Mouse (Mus musculus): ENCODE measurements around the gene Adtrp. TPM values are rescaled to one million over a fixed set of nuclear protein-coding genes. Genes with fewer than 3 reads are reported as not detected.

The Adtrp gene
- polyA plus RNA-seq, 1 experiment from 2014 or later = not detected

DNA sequence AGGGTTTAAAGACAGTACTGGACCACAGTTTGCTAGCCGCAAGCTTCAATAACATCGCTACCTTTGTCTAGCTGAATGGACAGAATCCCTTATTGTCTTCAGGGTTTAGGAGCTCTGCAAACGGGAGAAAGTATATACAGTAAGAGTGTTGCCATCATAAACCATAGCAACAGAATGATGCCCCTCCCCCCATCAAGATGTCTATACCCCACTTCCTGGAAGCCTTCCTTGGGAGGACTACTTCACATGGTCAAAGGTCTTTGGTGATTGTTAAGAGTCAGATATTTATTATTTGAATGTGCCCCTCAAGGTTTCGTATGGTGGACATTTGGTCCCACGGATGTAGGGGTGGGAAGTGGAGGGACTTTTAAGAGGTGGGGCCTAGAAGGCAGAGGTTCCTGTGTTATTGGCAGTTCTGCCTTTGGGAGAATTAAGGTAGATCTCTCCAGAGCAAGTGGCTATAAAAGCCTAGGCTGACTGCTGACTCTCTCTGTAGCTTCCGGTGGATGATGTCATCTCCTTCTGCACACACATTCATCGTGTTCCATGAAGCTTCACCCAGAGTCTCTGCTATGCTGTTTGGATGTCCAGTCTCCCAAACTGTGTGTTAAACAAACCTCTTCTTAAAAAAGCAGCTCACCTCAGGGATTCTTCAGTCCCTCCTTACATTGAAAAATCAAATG lies 42.2 kb downstream of the Adtrp start:
- no peak for ATAC-seq (ENCODE audit: low FRiP score)
- H3K9me3 ChIP-seq (ENCODE audit: control insufficient read depth, low read length) = no peaks in the 10 kb centered on the region
- 92% methylated on average over 7 of the region's 7 CpGs for WGBS

DNA sequence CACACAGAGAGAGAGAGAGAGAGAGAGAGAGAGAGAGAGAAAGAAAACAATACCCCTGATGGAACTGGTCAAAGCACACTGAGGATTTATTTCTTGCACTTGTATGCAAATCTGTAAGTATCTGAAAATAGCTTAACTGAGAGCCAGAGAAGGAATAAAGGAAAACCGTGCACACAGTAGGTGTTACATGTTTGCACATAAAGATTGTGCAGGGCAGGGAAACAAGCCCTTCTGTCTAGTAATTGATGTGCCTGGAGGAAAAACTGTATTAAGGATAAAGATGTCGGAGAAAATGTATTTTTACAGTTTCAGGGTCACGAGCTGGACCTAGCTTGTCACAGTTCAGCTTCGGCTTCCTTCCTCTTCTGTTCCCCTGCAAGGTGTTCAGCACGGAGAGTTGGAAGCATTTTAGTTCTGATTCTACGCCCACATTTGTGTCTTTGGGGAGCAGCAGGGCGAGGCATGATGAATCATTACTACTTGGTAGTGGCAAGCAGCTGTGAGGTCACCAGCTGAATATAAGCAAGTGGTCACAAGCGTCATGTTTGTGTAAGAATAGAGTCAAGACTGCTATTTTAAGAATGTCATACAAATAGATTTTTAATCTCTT lies 43.7 kb downstream of the Adtrp start:
- ATAC-seq (ENCODE audit: low FRiP score) (no peak), DNase-seq (ENCODE audit: low spot score, missing footprints) (no peak)
- Histone ChIP-seq H3K27ac (ENCODE audit: low read depth, low read length) (no peak overlapping the region), H3K27me3 (ENCODE audit: control insufficient read depth, insufficient read depth, low read length) (no peaks in the 10 kb centered on the region), H3K9me3 (ENCODE audit: control insufficient read depth, low read length) (no peaks in the 10 kb centered on the region), H3K4me3 (ENCODE audit: low read depth, low read length) (no peak overlapping the region), H3K4me1 (ENCODE audit: control insufficient read depth, insufficient read depth, low read length) (peaks cover 17% of the 10 kb centered on the region), H3K4me2 (no peak overlapping the region), H3K36me3 (ENCODE audit: control insufficient read depth, insufficient read depth, low read length) (no peaks in the 10 kb centered on the region), H3K9ac (ENCODE audit: low read length) (no peak overlapping the region)
- 92% methylated on average over 8 of the region's 8 CpGs for WGBS

More for the DNA sequence above, 42.2 kb downstream of the Adtrp start:
- Histone ChIP-seq H3K27me3 (ENCODE audit: control insufficient read depth, insufficient read depth, low read length) (no peaks in the 10 kb centered on the region), H3K4me3 (ENCODE audit: low read depth, low read length) (no peak overlapping the region), H3K27ac (ENCODE audit: low read depth, low read length) (no peak overlapping the region), H3K9ac (ENCODE audit: low read length) (no peak overlapping the region), H3K36me3 (ENCODE audit: control insufficient read depth, insufficient read depth, low read length) (no peaks in the 10 kb centered on the region), H3K4me2 (no peak overlapping the region), H3K4me1 (ENCODE audit: control insufficient read depth, insufficient read depth, low read length) (peaks cover 17% of the 10 kb centered on the region)
- DNase-seq (ENCODE audit: low spot score, missing footprints) = no peak

DNA sequence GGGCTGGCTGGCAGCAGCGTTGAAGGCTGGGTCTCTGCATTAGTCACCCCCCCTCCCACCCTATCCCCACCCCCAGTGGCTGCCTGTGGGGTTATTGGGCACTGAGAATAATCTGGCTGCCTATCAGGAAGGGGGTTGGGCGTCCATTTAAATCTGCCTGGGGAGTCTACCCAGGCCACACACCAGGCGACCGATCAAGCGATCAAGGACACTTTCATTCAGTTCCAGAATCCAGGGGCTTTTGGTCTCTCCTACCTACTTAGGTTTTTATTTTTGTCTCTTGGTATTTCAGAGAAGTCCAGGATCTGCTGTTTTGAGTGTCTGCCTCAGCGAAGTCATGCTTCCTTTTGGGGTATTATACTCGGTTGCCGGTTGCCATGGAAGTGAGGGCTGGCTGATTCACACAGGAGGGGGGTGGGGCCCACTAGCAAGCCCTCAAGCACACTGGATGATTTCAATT lies 46.3 kb downstream of the Adtrp start:
- DNase-seq (ENCODE audit: low spot score, missing footprints) (peak; percentile 94), ATAC-seq (ENCODE audit: low FRiP score) (peak; percentile 95)
- Histone ChIP-seq H3K36me3 (ENCODE audit: control insufficient read depth, insufficient read depth, low read length) (no peaks in the 10 kb centered on the region), H3K4me1 (ENCODE audit: control insufficient read depth, insufficient read depth, low read length) (peaks cover 17% of the 10 kb centered on the region), H3K4me3 (ENCODE audit: low read depth, low read length) (peak overlapping the region; percentile 21), H3K27me3 (ENCODE audit: control insufficient read depth, insufficient read depth, low read length) (no peaks in the 10 kb centered on the region), H3K9me3 (ENCODE audit: control insufficient read depth, low read length) (no peaks in the 10 kb centered on the region), H3K9ac (ENCODE audit: low read length) (peak overlapping the region; percentile 16; the same call in 1 of the 2 replicates), H3K27ac (ENCODE audit: low read depth, low read length) (peak overlapping the region; percentile 57), H3K4me2 (peak overlapping the region; percentile 45)
- 2% methylated on average over 8 of the region's 8 CpGs for WGBS

DNA sequence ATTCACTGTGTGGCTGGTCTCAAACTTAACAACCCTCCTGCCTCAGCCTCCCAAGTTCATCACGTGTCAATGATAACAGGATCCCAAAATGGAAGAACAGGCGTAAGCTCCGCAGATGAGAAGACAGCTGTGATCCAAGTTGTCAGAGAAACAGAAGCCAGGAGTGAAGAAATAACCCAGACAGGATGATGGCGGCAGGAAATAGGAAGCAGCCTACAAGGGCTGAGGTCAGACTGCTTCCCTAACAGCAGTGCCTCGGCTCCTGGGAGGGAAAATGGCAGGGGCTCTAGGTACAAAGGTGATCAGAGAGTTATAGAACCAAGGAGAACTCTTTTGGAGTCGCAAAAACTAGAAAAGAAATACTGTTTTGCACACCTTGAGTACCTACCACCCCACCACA lies 54.6 kb downstream of the Adtrp start:
- DNase-seq (ENCODE audit: low spot score, missing footprints) (no peak), ATAC-seq (ENCODE audit: low FRiP score) (no peak)
- Histone ChIP-seq H3K36me3 (ENCODE audit: control insufficient read depth, insufficient read depth, low read length) (no peaks in the 10 kb centered on the region), H3K4me1 (ENCODE audit: control insufficient read depth, insufficient read depth, low read length) (no peaks in the 10 kb centered on the region), H3K9me3 (ENCODE audit: control insufficient read depth, low read length) (no peaks in the 10 kb centered on the region), H3K4me3 (ENCODE audit: low read depth, low read length) (no peak overlapping the region), H3K27me3 (ENCODE audit: control insufficient read depth, insufficient read depth, low read length) (no peaks in the 10 kb centered on the region), H3K9ac (ENCODE audit: low read length) (no peak overlapping the region), H3K27ac (ENCODE audit: low read depth, low read length) (no peak overlapping the region), H3K4me2 (no peak overlapping the region)
- 86% methylated on average over 6 of the region's 6 CpGs for WGBS

DNA sequence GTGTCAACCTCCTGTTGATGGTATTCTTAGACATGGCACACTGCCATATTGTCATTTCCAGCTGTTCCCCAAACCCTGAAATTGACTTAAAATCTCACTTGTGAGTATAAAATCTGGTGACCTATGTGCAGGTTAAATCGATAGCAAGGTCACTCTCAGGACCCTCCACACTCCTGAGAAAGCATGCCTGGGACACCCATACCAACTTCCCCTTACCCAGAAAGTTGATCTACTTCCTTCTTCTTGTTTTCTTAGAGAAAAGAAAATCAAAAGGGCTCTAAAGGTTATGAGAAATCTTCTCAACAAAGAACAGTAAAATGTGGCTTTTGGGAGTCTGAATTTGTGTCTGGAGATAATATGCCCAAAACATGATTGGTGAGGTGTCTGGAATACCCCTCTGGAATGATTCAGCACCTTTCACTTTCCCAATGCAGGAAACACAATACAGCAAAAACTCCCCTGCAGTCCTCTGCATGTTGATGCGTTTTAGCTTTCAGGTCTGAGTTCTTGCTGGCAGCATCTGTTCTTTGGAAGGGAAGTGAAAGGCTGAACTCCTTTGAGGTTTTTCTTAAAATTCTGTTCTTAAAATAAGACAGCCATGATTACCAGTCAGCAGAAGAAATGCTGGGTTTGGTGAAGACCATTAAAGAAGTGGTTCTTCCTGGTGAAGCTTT lies 59.5 kb downstream of the Adtrp start:
- H3K36me3 ChIP-seq (ENCODE audit: control insufficient read depth, insufficient read depth, low read length) = no peaks in the 10 kb centered on the region
- no peak overlapping the region for H3K4me2 ChIP-seq
- H3K9ac ChIP-seq (ENCODE audit: low read length) = no peak overlapping the region
- no peaks in the 10 kb centered on the region for H3K4me1 ChIP-seq (ENCODE audit: control insufficient read depth, insufficient read depth, low read length)
- ATAC-seq (ENCODE audit: low FRiP score) (no peak), DNase-seq (ENCODE audit: low spot score, missing footprints) (peak; percentile 67)
- no peaks in the 10 kb centered on the region for H3K9me3 ChIP-seq (ENCODE audit: control insufficient read depth, low read length)
- H3K27ac ChIP-seq (ENCODE audit: low read depth, low read length) = no peak overlapping the region
- WGBS = 89% methylated on average over 2 of the region's 2 CpGs
- H3K27me3 ChIP-seq (ENCODE audit: control insufficient read depth, insufficient read depth, low read length) = no peaks in the 10 kb centered on the region
- H3K4me3 ChIP-seq (ENCODE audit: low read depth, low read length) = no peak overlapping the region

DNA sequence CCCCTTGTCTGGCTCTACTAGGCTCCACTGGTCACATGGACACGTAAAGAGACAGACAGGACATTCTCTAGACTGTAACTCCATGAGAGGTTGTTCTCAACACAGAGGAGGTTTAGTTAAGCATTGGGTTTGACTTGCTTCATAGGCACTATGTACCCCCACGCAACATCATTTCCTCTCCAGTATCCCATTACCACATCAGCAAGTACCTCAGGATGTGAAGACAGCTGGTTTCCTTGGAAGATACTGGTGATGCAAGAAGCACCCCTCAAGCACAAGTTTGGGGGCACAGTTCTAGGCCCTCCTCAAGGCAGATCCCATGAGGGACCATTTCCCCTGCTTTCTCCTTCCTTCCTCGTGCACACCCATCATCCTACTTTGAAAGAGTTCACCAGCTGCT lies 60.8 kb downstream of the Adtrp start:
- ATAC-seq (ENCODE audit: low FRiP score) (no peak), DNase-seq (ENCODE audit: low spot score, missing footprints) (no peak)
- no peak overlapping the region for H3K9ac ChIP-seq (ENCODE audit: low read length)
- H3K36me3 ChIP-seq (ENCODE audit: control insufficient read depth, insufficient read depth, low read length) = no peaks in the 10 kb centered on the region
- 82% methylated on average over 3 of the region's 3 CpGs for WGBS
- no peaks in the 10 kb centered on the region for H3K27me3 ChIP-seq (ENCODE audit: control insufficient read depth, insufficient read depth, low read length)
- H3K27ac ChIP-seq (ENCODE audit: low read depth, low read length) = no peak overlapping the region
- H3K4me2 ChIP-seq = no peak overlapping the region
- H3K4me1 ChIP-seq (ENCODE audit: control insufficient read depth, insufficient read depth, low read length) = no peaks in the 10 kb centered on the region
- H3K4me3 ChIP-seq (ENCODE audit: low read depth, low read length) = no peak overlapping the region
- no peaks in the 10 kb centered on the region for H3K9me3 ChIP-seq (ENCODE audit: control insufficient read depth, low read length)

DNA sequence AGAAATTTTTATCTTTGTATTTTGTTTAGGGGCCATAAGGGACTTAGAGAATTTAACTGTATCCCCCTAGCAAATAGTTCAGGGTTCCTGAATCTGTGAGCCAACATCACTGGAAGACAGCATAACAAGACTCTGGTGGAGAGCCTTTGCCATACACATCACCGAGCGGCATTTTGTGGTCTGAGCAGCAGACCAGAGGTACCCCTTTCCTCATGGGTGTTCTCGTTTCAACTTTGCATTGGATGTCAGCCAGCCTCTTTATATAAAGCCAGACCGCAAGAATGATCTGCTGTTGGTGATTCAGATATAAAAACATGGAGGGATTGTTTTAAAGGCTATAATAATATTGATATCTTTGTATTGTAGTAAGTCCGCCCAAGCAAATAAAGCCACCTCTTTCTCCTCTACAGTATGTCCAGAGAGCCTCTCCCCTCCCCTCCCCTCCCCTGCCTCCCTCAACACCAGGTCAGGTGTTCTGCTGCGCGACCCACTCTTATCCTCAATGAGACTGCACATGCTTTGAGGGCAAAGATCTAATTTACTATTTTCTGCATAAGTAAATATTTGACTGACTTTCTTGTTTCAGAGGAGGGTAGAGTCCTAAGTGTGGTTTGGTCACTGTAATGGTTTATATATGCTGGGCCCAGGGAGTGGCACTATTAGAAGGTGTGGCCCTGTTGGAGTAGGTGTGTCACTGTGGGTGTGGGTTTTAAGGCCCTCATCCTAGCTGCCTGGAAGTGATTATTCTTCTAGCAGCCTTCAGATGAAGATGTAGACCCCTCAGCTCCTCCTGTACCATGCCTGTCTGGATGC lies 62.4 kb downstream of the Adtrp start:
- 90% methylated on average over 7 of the region's 7 CpGs for WGBS

DNA sequence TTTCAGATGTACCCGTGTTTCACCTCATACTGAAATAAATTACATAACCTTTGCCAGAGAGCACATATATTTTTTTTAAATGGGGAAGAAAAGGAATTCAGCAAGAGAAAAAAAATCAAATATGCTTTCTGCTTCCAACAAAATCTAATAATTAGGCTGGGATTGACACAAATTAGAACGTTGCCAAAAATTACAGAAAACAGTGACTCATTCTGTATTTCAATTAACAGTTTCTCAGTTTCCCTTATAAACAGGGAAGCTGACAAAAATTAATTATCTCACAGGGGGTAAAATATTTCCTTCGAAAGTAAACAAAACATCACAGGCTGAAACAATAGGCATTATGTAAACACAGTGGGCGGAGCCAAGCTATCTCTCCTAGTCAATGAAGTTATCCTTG lies 67.2 kb downstream of the Adtrp start:
- Histone ChIP-seq H3K27ac (ENCODE audit: low read depth, low read length) (no peak overlapping the region), H3K36me3 (ENCODE audit: control insufficient read depth, insufficient read depth, low read length) (no peaks in the 10 kb centered on the region), H3K4me2 (no peak overlapping the region), H3K27me3 (ENCODE audit: control insufficient read depth, insufficient read depth, low read length) (no peaks in the 10 kb centered on the region), H3K4me3 (ENCODE audit: low read depth, low read length) (no peak overlapping the region), H3K4me1 (ENCODE audit: control insufficient read depth, insufficient read depth, low read length) (no peaks in the 10 kb centered on the region), H3K9me3 (ENCODE audit: control insufficient read depth, low read length) (no peaks in the 10 kb centered on the region), H3K9ac (ENCODE audit: low read length) (no peak overlapping the region)
- ATAC-seq (ENCODE audit: low FRiP score) = no peak
- DNase-seq (ENCODE audit: low spot score, missing footprints) = no peak
- WGBS = 83% methylated on average over 4 of the region's 4 CpGs

More for the DNA sequence above, 62.4 kb downstream of the Adtrp start:
- no peak overlapping the region for H3K4me2 ChIP-seq
- no peak overlapping the region for H3K9ac ChIP-seq (ENCODE audit: low read length)
- no peaks in the 10 kb centered on the region for H3K9me3 ChIP-seq (ENCODE audit: control insufficient read depth, low read length)
- H3K36me3 ChIP-seq (ENCODE audit: control insufficient read depth, insufficient read depth, low read length) = no peaks in the 10 kb centered on the region
- DNase-seq (ENCODE audit: low spot score, missing footprints) (peak; percentile 45), ATAC-seq (ENCODE audit: low FRiP score) (no peak)
- H3K4me1 ChIP-seq (ENCODE audit: control insufficient read depth, insufficient read depth, low read length) = no peaks in the 10 kb centered on the region
- H3K27me3 ChIP-seq (ENCODE audit: control insufficient read depth, insufficient read depth, low read length) = no peaks in the 10 kb centered on the region
- no peak overlapping the region for H3K27ac ChIP-seq (ENCODE audit: low read depth, low read length)
- no peak overlapping the region for H3K4me3 ChIP-seq (ENCODE audit: low read depth, low read length)
